Mouse (Mus musculus) ES-E14 (cell line): Measurements from ENCODE around the gene Hnrnpll. TPM values are rescaled to one million over a fixed set of nuclear protein-coding genes. Genes with fewer than 3 reads are reported as not detected.

Source experiments
- DNase-seq: peaks from one replicate; pipeline ENCODE4 v3.0.0-alpha.2; 2013; ENCODE audit warnings: low read depth, low spot score
- H3K27ac ChIP-seq: 2 replicates; pipeline ENCODE4 v1.5.1; 2012; ENCODE audit warnings: low read depth, mild to moderate bottlenecking, low read length, moderate library complexity, mixed read lengths; ENCODE audit not compliant: poor library complexity, insufficient read depth, severe bottlenecking
- H3K36me3 ChIP-seq: 2 replicates; pipeline ENCODE4 v1.6.1; 2012; ENCODE audit warnings: mild to moderate bottlenecking, low read length, moderate library complexity, mixed read lengths; ENCODE audit not compliant: control insufficient read depth, poor library complexity, insufficient read depth, severe bottlenecking
- H3K4me1 ChIP-seq, 2 experiments: fragments of 150-350 bp in 1 of 2; sonication (generic) in 1 of 2; 2 replicates each; pipeline ENCODE4 v1.6.1; 2012; ENCODE audit warnings: low read length in 2 of 2, mild to moderate bottlenecking in 1 of 2, mixed read lengths in 1 of 2; ENCODE audit not compliant: control insufficient read depth in 2 of 2, insufficient read depth in 2 of 2, poor library complexity in 1 of 2
- H3K4me3 ChIP-seq, 2 experiments: fragments of 150-350 bp in 1 of 2; sonication (generic) in 1 of 2; 2 replicates each; pipeline ENCODE4 v1.5.1; 2012; ENCODE audit warnings: low read length in 2 of 2, low read depth in 1 of 2, mild to moderate bottlenecking in 1 of 2, mixed read lengths in 1 of 2; ENCODE audit not compliant: insufficient read depth in 1 of 2, poor library complexity in 1 of 2, severe bottlenecking in 1 of 2
- H3K9ac ChIP-seq: 2 replicates; pipeline ENCODE4 v1.6.1; 2012; ENCODE audit warnings: low read depth, mild to moderate bottlenecking, low read length, mixed read lengths; ENCODE audit not compliant: poor library complexity, insufficient read depth, severe bottlenecking
- H3K9me3 ChIP-seq: fragments of 150-350 bp; sonication (generic); 2 replicates; pipeline ENCODE4 v1.6.1; 2012; ENCODE audit warnings: low read depth, mild to moderate bottlenecking, low read length; ENCODE audit not compliant: control insufficient read depth, insufficient read depth
- CHD2 ChIP-seq: IDR thresholded peaks from 2 replicates; pipeline ENCODE4 v1.6.1; 2014; ENCODE audit warnings: mild to moderate bottlenecking, low read depth, low read length, inconsistent platforms
- HCFC1 ChIP-seq: IDR thresholded peaks from 2 replicates; pipeline ENCODE4 v1.6.1; 2012; ENCODE audit warnings: low read length, inconsistent platforms, borderline replicate concordance; ENCODE audit not compliant: insufficient read depth
- MAFK ChIP-seq: IDR thresholded peaks from 2 replicates; pipeline ENCODE4 v1.6.1; 2014; ENCODE audit warnings: mild to moderate bottlenecking, low read depth, low read length, inconsistent platforms; ENCODE audit not compliant: insufficient read depth
- ZC3H11A ChIP-seq: IDR thresholded peaks from 2 replicates; pipeline ENCODE4 v1.6.1; 2012; ENCODE audit warnings: low read depth, mild to moderate bottlenecking, inconsistent platforms, low read length, borderline replicate concordance
- ZNF384 ChIP-seq: IDR thresholded peaks from 2 replicates; pipeline ENCODE4 v1.6.1; 2012; ENCODE audit warnings: low read depth, low read length, inconsistent platforms
- in situ Hi-C, 2 experiments: fragments of 600-800 bp; cut with MboI; formaldehyde crosslinking; loops; one replicate each; pipeline ENCODE4 v1.15.1; 2025; ENCODE audit warnings: low sequenced_read_pairs in 2 of 2, inconsistent platforms in 1 of 2; ENCODE audit not compliant: unreplicated experiment in 2 of 2
- total RNA-seq: library from RNA; depleted of rRNA; stranded (reverse); fragments of 300-350 nt; gene quantifications from 2 replicates; pipeline ENCODE4 v1.2.3, GENCODE M21; 2012

Gene Hnrnpll
- total RNA-seq, 1 experiment = 40.9 TPM

DNA sequence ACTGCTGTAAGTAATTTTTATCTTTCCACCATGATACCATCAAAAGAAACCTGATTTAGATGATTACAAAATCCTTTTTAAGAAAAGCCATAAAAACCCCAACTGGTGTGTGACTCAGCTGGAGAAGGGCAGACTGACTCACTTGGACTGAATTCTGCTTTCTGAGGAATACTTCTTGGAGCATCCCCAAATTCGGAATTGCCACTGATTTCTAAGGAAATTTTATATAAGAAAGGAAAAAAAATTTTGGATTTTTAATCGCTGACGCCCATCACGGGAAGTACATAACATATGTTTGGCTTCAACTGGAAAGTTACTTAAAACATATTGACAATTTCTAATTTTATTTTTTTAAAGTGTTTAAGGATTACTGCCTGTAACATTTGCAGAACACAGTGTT lies 16.6 kb upstream of the Hnrnpll start:
- no peak overlapping the region for H3K27ac ChIP-seq
- TF ChIP-seq HCFC1 (no peak), ZC3H11A (no peak), ZNF384 (no peak), MAFK (no peak)
- no peak overlapping the region for H3K4me3 ChIP-seq
- in situ Hi-C loops = no loop called here
- no peaks in the 10 kb centered on the region for H3K4me1 ChIP-seq
- DNase-seq = no peak
- H3K9ac ChIP-seq = no peak overlapping the region
- no peaks in the 10 kb centered on the region for H3K36me3 ChIP-seq
- H3K9me3 ChIP-seq = no peaks in the 10 kb centered on the region

DNA sequence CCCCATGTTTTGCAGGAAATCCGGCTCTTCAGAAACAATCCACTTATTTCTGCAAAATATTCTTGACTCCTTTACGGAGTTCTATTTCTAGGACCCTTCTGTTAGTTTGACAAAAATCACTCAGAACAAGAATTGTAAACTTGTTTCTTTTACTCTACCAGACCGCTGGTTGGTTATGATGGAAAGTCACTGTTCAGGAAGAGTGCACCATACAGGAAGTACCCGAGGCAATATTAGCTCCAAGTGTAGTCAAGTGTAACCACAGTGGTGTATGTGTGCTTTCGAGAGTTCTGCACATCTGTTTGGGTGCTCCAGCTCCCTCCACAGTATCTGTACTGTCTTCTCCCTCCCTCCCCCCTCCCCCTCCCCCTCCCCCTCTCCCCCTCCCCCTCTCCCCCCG lies 5.1 kb upstream of the Hnrnpll start:
- H3K9ac ChIP-seq = no peak overlapping the region
- H3K9me3 ChIP-seq = no peaks in the 10 kb centered on the region
- DNase-seq = no peak
- no peak for TF ChIP-seq CHD2
- no peak for TF ChIP-seq ZC3H11A
- TF ChIP-seq MAFK = no peak
- TF ChIP-seq ZNF384 = no peak
- no peak for TF ChIP-seq HCFC1
- no peak overlapping the region for H3K4me3 ChIP-seq
- in situ Hi-C loops = no loop called here
- no peaks in the 10 kb centered on the region for H3K36me3 ChIP-seq
- no peak overlapping the region for H3K27ac ChIP-seq
- peaks cover 0 to 3% of the 10 kb centered on the region in 2 experiments; a peak in 1 of 4 replicates for H3K4me1 ChIP-seq

DNA sequence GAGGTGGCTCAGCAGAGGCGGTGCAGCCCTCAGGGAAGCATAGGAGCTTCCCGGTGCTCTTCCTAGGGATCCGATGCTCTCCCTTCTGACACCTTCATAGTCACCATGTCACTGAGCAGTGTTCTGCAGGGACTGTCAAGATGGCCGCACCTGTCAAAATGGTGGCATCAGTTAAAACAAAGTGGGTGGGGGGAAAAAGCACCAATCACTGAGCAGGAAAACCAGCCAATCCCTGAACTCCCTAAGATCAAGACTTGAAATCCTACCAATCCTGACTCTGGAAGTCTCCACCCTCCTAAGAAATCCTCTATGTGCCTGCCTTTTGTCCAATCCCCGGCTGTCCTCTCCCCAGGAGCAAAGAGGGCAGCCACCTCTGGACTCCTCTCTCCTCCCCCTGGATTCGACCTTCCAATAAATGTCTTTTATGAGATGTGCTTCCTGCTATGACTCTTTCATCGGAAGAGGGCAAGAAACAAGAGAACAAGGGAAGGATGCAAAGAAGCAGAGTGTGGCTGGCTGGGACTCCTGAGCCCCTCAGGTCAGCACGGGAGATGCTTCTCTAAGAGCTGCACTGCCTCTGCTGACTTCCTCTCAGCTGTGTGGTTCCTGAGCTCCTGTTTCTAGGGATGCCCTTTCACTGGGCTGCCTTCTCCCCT lies 1.8 kb upstream of the Hnrnpll start:
- no peak overlapping the region for H3K27ac ChIP-seq
- TF ChIP-seq HCFC1 = no peak
- TF ChIP-seq ZC3H11A = peak; percentile 74
- TF ChIP-seq CHD2 = peak; percentile 39; the same call in 1 of the 2 replicates
- in situ Hi-C loops = no loop called here
- no peaks in the 10 kb centered on the region for H3K36me3 ChIP-seq
- peak; percentile 77 for DNase-seq
- H3K4me3 ChIP-seq = peak overlapping the region; percentile 14 to 40; a peak in 3 of 4 replicates
- no peaks in the 10 kb centered on the region for H3K9me3 ChIP-seq
- no peak overlapping the region for H3K9ac ChIP-seq
- peaks cover 0 to 5% of the 10 kb centered on the region in 2 experiments; a peak in 1 of 4 replicates for H3K4me1 ChIP-seq

DNA sequence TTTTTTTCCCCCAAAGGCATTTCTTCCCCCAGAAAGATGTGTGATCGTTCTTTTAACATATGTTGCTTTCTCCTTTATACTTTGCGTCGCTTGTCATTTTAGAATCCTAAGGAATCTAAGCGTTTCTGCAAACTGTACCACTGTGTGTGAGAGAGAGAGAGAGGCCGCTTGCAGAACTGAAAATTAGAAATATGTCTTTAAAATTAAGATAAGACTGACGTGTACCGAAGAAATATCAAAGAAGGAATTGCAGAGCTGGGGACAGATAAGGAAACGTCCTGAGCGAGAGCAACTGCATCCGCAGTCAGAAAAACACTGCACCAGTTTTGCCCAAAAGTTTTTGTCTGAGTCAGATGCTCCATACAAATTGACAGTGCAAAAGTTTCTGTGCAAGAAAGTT lies 1.3 kb upstream of the Hnrnpll start:
- peaks cover 0 to 5% of the 10 kb centered on the region in 2 experiments; a peak in 1 of 4 replicates for H3K4me1 ChIP-seq
- no peaks in the 10 kb centered on the region for H3K36me3 ChIP-seq
- H3K27ac ChIP-seq = no peak overlapping the region
- no peak overlapping the region for H3K9ac ChIP-seq
- peak overlapping the region in 1 of 2 experiments; percentile 98; a peak in 1 of 4 replicates for H3K4me3 ChIP-seq
- in situ Hi-C loops = no loop called here
- no peak for TF ChIP-seq ZNF384
- no peak for TF ChIP-seq HCFC1
- no peak for TF ChIP-seq CHD2
- DNase-seq = no peak
- no peaks in the 10 kb centered on the region for H3K9me3 ChIP-seq

DNA sequence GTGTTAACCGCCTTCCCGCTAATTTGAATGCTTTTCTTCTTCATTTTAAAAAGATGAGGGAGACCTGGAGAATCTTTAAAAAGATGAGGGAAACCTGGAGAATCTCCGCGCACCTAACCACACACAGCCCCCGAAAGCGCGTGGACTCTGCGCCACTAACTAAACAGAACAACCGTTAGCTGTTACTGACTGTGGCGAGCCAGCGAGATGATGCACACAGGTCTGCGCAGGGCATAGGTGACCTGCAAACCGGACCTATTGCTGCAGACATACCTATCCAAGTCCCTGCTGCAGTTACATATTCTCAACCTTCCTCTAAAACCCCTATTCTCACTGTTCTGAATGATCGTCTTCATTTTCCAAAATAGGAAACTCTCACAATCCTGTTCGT lies 481 bp upstream of the Hnrnpll start:
- peak overlapping the region; percentile 90 to 98 for H3K4me3 ChIP-seq

More for the DNA sequence above, 481 bp upstream of the Hnrnpll start:
- H3K4me1 ChIP-seq = peaks cover 0 to 5% of the 10 kb centered on the region in 2 experiments; a peak in 1 of 4 replicates
- no peak for TF ChIP-seq MAFK
- no peak for TF ChIP-seq CHD2
- no peak for TF ChIP-seq ZC3H11A
- no peak for TF ChIP-seq HCFC1
- no peak for TF ChIP-seq ZNF384
- in situ Hi-C loops = no loop called here
- DNase-seq = no peak
- H3K36me3 ChIP-seq = no peaks in the 10 kb centered on the region
- no peaks in the 10 kb centered on the region for H3K9me3 ChIP-seq
- peak overlapping the region; percentile 14; the same call in 1 of the 2 replicates for H3K27ac ChIP-seq
- peak overlapping the region; percentile 89 for H3K9ac ChIP-seq
